Mouse (Mus musculus) bone marrow, adult 2 months (tissue): ENCODE results near the gene Lrrc58.

Experiments
- CTCF ChIP-seq: fragments of 200-500 bp; IDR thresholded peaks from 2 replicates; pipeline ENCODE4 v1.5.1; 2011; ENCODE audit warnings: low read length, control low read depth; ENCODE audit not compliant: control insufficient read depth, insufficient read depth
- POLR2A ChIP-seq: fragments of 200-500 bp; IDR thresholded peaks from 2 replicates; pipeline ENCODE4 v1.6.1; 2011; ENCODE audit warnings: low read depth, mild to moderate bottlenecking, control low read depth, low read length, borderline replicate concordance; ENCODE audit not compliant: control insufficient read depth

- no peak for TF ChIP-seq POLR2A
- no peak for TF ChIP-seq CTCF
These were observed 1.5 kb downstream of the Lrrc58 start for GRCm38 (mm10) chr16:37869470-37870231.
